Mouse (Mus musculus) testis, adult 2 months (tissue): ENCODE results near the gene Habp2.

Source experiments
- CTCF ChIP-seq: fragments of 200-500 bp; IDR thresholded peaks from 2 replicates; pipeline ENCODE4 v1.5.1; 2012; ENCODE audit warnings: low read depth, mild to moderate bottlenecking, inconsistent platforms, low read length, moderate library complexity; ENCODE audit not compliant: control insufficient read depth, insufficient read depth, insufficient replicate concordance
- POLR2A ChIP-seq: fragments of 200-500 bp; IDR thresholded peaks from 2 replicates; pipeline ENCODE4 v1.6.1; 2012; ENCODE audit warnings: low read depth, mild to moderate bottlenecking, inconsistent platforms, low read length, moderate library complexity; ENCODE audit not compliant: control insufficient read depth

GRCm38 (mm10) chr19:56366625-56367024 is 79.7 kb downstream of the Habp2 start:
- TF ChIP-seq POLR2A (no peak), CTCF (no peak)
